Mouse (Mus musculus) lung, postnatal 0 days (tissue): ENCODE measurements at regions not wholly inside any gene's neighbourhood (a gene's known extent, or its start where the extent isn't known, plus 50 kb on each side); places are given as distances from the start of the nearest gene placed in this dataset.

Source experiments
- CTCF ChIP-seq: IDR thresholded peaks from 2 replicates; pipeline ENCODE4 v1.5.1; 2016; ENCODE audit warnings: antibody characterized with exemption, mild to moderate bottlenecking
- EP300 ChIP-seq: IDR thresholded peaks from 2 replicates; pipeline ENCODE4 v1.6.1; 2016; ENCODE audit warnings: antibody characterized with exemption, mild to moderate bottlenecking, control low read depth

GRCm38 (mm10) chr10:85276793-85277192 lies 91.9 kb upstream of the Cry1 start:
- TF ChIP-seq CTCF (no peak), EP300 (no peak)
